Mouse (Mus musculus) forebrain, embryonic 14.5 days (tissue): ENCODE data around the gene A030005L19Rik. TPM values are rescaled to one million over a fixed set of nuclear protein-coding genes. Genes with fewer than 3 reads are reported as not detected.
"Not testable (repeated sequence)": the region's sequence is repeated elsewhere in the genome, so short reads cannot be mapped to it uniquely, and the experiment has no call there.

Experiments used
- ATAC-seq: fragments of 200-750 bp; cut with Nextera tagmentation; 2 replicates; pipeline ENCODE4 v1.8.0; 2017; ENCODE audit warnings: mild to moderate bottlenecking, moderate library complexity
- DNase-seq: peaks from one replicate; pipeline ENCODE4 v3.0.0-alpha.2; 2015; ENCODE audit warnings: low spot score
- H3K27ac ChIP-seq: fragments of 300-500 bp; sonication (generic); 2 replicates; pipeline ENCODE4 v1.5.1; 2014; ENCODE audit warnings: low read depth, mild to moderate bottlenecking, control low read depth, low read length, moderate library complexity
- H3K27me3 ChIP-seq: fragments of 300-500 bp; sonication (generic); replicated peaks from 2 replicates; pipeline ENCODE4 v1.6.1; 2014; ENCODE audit warnings: low read length, control low read depth, mixed read lengths; ENCODE audit not compliant: control insufficient read depth, insufficient read depth
- H3K36me3 ChIP-seq: fragments of 300-500 bp; sonication (generic); 2 replicates; pipeline ENCODE4 v1.6.1; 2014; ENCODE audit warnings: low read length, control low read depth; ENCODE audit not compliant: control insufficient read depth, insufficient read depth
- H3K4me1 ChIP-seq: fragments of 300-500 bp; sonication (generic); 2 replicates; pipeline ENCODE4 v1.6.1; 2014; ENCODE audit warnings: antibody characterized with exemption, low read length, control low read depth; ENCODE audit not compliant: control insufficient read depth, insufficient read depth
- H3K4me2 ChIP-seq: fragments of 300-500 bp; sonication (generic); 2 replicates; pipeline ENCODE4 v1.6.1; 2014; ENCODE audit warnings: mild to moderate bottlenecking, control low read depth, low read length
- H3K4me3 ChIP-seq: fragments of 300-500 bp; sonication (generic); 2 replicates; pipeline ENCODE4 v1.5.1; 2014; ENCODE audit warnings: low read depth, low read length, control low read depth
- H3K9ac ChIP-seq: fragments of 300-500 bp; sonication (generic); 2 replicates; pipeline ENCODE4 v1.6.1; 2014; ENCODE audit warnings: mild to moderate bottlenecking, low read length, control low read depth, moderate library complexity
- H3K9me3 ChIP-seq: fragments of 300-500 bp; sonication (generic); replicated peaks from 2 replicates; pipeline ENCODE4 v1.6.1; 2016; ENCODE audit warnings: low read length, control low read depth, mixed read lengths; ENCODE audit not compliant: control insufficient read depth
- WGBS: fragments of 180-500 bp; shearing (Covaris S2); extraction: QIAGEN DNeasy Blood & Tissue Kit; methylation state at CpG from one replicate; pipeline ENCODE4 v1.1.7; 2014; 5-methylcytosine and 5-hydroxymethylcytosine counted together
- polyA plus RNA-seq: library from polyadenylated mRNA; unstranded; fragments of >200 nt; fragmentation: Nextera tagmentation; extraction: Ambion mirVana; gene quantifications from 2 replicates; pipeline ENCODE4 v1.2.1, GENCODE M21; 2014

A030005L19Rik gene
- not detected in 2 replicates for polyA plus RNA-seq

- 90% methylated on average over 3 of the region's 3 CpGs for WGBS
- Histone ChIP-seq H3K27me3 (no peaks in the 10 kb centered on the region), H3K9me3 (no peaks in the 10 kb centered on the region), H3K4me1 (no peaks in the 10 kb centered on the region), H3K36me3 (no peaks in the 10 kb centered on the region), H3K4me2 (no peak within 1 kb of the TSS), H3K27ac (no peak within 1 kb of the TSS), H3K9ac (no peak within 1 kb of the TSS), H3K4me3 (no peak within 1 kb of the TSS)
- no peak for ATAC-seq
- DNase-seq: no peak
Measured at GRCm38 (mm10) chr1:82913025-82913424, at the start of gene A030005L19Rik. Gene A030005L19Rik (plus strand): TSS chr1:82913325.

- Histone ChIP-seq H3K9me3 (no peaks in the 10 kb centered on the region), H3K27ac (no peak overlapping the region), H3K9ac (no peak overlapping the region), H3K4me3 (no peak overlapping the region), H3K36me3 (peaks cover 10% of the 10 kb centered on the region), H3K27me3 (no peaks in the 10 kb centered on the region), H3K4me1 (no peaks in the 10 kb centered on the region), H3K4me2 (no peak overlapping the region)
- ATAC-seq (no peak), DNase-seq (no peak)
- WGBS: 91% methylated on average over 3 of the region's 3 CpGs
Measured at GRCm38 (mm10) chr1:82870202-82870601, 42.9 kb upstream of the A030005L19Rik start.

- no peak overlapping the region for H3K4me3 ChIP-seq
- H3K9me3 ChIP-seq: no peaks in the 10 kb centered on the region
- no peak overlapping the region for H3K4me2 ChIP-seq
- H3K9ac ChIP-seq: no peak overlapping the region
- no peaks in the 10 kb centered on the region for H3K4me1 ChIP-seq
- no peak overlapping the region for H3K27ac ChIP-seq
- no peaks in the 10 kb centered on the region for H3K27me3 ChIP-seq
- no peak for ATAC-seq
- 85% methylated on average over 2 of the region's 2 CpGs for WGBS
- peaks cover 39% of the 10 kb centered on the region for H3K36me3 ChIP-seq
- no peak for DNase-seq
Measured at GRCm38 (mm10) chr1:82879172-82879571, 34.0 kb upstream of the A030005L19Rik start.

- no peak for ATAC-seq
- Histone ChIP-seq H3K9ac (no peak overlapping the region), H3K36me3 (peaks cover 45% of the 10 kb centered on the region), H3K27ac (no peak overlapping the region), H3K4me2 (no peak overlapping the region), H3K27me3 (no peaks in the 10 kb centered on the region), H3K4me3 (no peak overlapping the region), H3K4me1 (no peaks in the 10 kb centered on the region), H3K9me3 (no peaks in the 10 kb centered on the region)
- no peak for DNase-seq
- WGBS: 78% methylated on average over 8 of the region's 8 CpGs
Measured at GRCm38 (mm10) chr1:82880196-82880595, 32.9 kb upstream of the A030005L19Rik start.

GRCm38 (mm10) chr1:82893269-82893668 lies 19.9 kb upstream of the A030005L19Rik start:
- H3K36me3 ChIP-seq: peaks cover 30% of the 10 kb centered on the region
- ATAC-seq (no peak), DNase-seq (no peak)
- H3K9ac ChIP-seq: no peak overlapping the region
- no peaks in the 10 kb centered on the region for H3K9me3 ChIP-seq
- no peaks in the 10 kb centered on the region for H3K27me3 ChIP-seq
- H3K4me3 ChIP-seq: no peak overlapping the region
- 93% methylated on average over 7 of the region's 7 CpGs for WGBS
- H3K27ac ChIP-seq: no peak overlapping the region
- H3K4me1 ChIP-seq: no peaks in the 10 kb centered on the region
- no peak overlapping the region for H3K4me2 ChIP-seq

- no peak overlapping the region for H3K9ac ChIP-seq
- no peak overlapping the region for H3K27ac ChIP-seq
- 93% methylated on average over 1 of the region's 1 CpGs for WGBS
- H3K4me2 ChIP-seq: no peak overlapping the region
- ATAC-seq: no peak
- no peaks in the 10 kb centered on the region for H3K9me3 ChIP-seq
- no peak for DNase-seq
- H3K4me3 ChIP-seq: no peak overlapping the region
- H3K4me1 ChIP-seq: no peaks in the 10 kb centered on the region
- peaks cover 42% of the 10 kb centered on the region; the same call in 1 of the 2 replicates for H3K36me3 ChIP-seq
- H3K27me3 ChIP-seq: no peaks in the 10 kb centered on the region
Measured at GRCm38 (mm10) chr1:82900567-82900966, 12.6 kb upstream of the A030005L19Rik start.

- no peaks in the 10 kb centered on the region for H3K4me1 ChIP-seq
- H3K9me3 ChIP-seq: no peaks in the 10 kb centered on the region
- H3K4me2 ChIP-seq: no peak overlapping the region
- H3K4me3 ChIP-seq: no peak overlapping the region
- ATAC-seq (no peak), DNase-seq (no peak)
- WGBS: 96% methylated on average over 3 of the region's 3 CpGs
- H3K36me3 ChIP-seq: peaks cover 42% of the 10 kb centered on the region; the same call in 1 of the 2 replicates
- no peak overlapping the region for H3K27ac ChIP-seq
- no peak overlapping the region for H3K9ac ChIP-seq
- H3K27me3 ChIP-seq: no peaks in the 10 kb centered on the region
Measured at GRCm38 (mm10) chr1:82901201-82901600, 11.9 kb upstream of the A030005L19Rik start.

GRCm38 (mm10) chr1:82905886-82906285 lies 7.2 kb upstream of the A030005L19Rik start:
- 46% methylated on average over 3 of the region's 3 CpGs for WGBS
- H3K9me3 ChIP-seq: no peaks in the 10 kb centered on the region
- 0 out of 2 replicates have a peak, but pooled peaks have one; percentile 16 for ATAC-seq

GRCm38 (mm10) chr1:82913434-82913833 lies 309 bp downstream of the A030005L19Rik start:
- ATAC-seq, H3K27ac ChIP-seq, H3K4me1 ChIP-seq, H3K9me3 ChIP-seq, H3K4me2 ChIP-seq, H3K36me3 ChIP-seq, DNase-seq, H3K27me3 ChIP-seq, H3K9ac ChIP-seq, H3K4me3 ChIP-seq: not testable (repeated sequence)
- 92% methylated on average over 5 of the region's 5 CpGs for WGBS

More at GRCm38 (mm10) chr1:82905886-82906285, 7.2 kb upstream of the A030005L19Rik start:
- peak; percentile 26 for DNase-seq
- Histone ChIP-seq H3K4me2 (no peak overlapping the region), H3K9ac (no peak overlapping the region), H3K27me3 (no peaks in the 10 kb centered on the region), H3K4me3 (no peak overlapping the region), H3K27ac (no peak overlapping the region), H3K36me3 (peaks cover 21% of the 10 kb centered on the region; the same call in 1 of the 2 replicates), H3K4me1 (no peaks in the 10 kb centered on the region)
